Mouse (Mus musculus) thymus, adult 2 months (tissue): ENCODE measurements around the gene Vtn.

Source experiments
- CTCF ChIP-seq: fragments of 200-500 bp; IDR thresholded peaks from 2 replicates; pipeline ENCODE4 v1.5.1; 2012; ENCODE audit warnings: mild to moderate bottlenecking, control low read depth, low read length, moderate library complexity, borderline replicate concordance; ENCODE audit not compliant: control insufficient read depth, poor library complexity, insufficient read depth; ENCODE audit errors: extremely low read depth
- POLR2A ChIP-seq: fragments of 200-500 bp; IDR thresholded peaks from 2 replicates; pipeline ENCODE4 v1.6.1; 2012; ENCODE audit warnings: mild to moderate bottlenecking, low read length, control low read depth, moderate library complexity; ENCODE audit not compliant: control insufficient read depth, poor library complexity, insufficient read depth; ENCODE audit errors: extremely low read depth

GRCm38 (mm10) chr11:78450337-78450736 lies 48.6 kb upstream of the Vtn start:
- TF ChIP-seq CTCF (no peak), POLR2A (no peak)
